Mouse (Mus musculus): Measurements from ENCODE around the gene Cracr2a. TPM values are rescaled to one million over a fixed set of nuclear protein-coding genes. Genes with fewer than 3 reads are reported as not detected.

Gene Cracr2a
- polyA plus RNA-seq, 1 experiment from 2014 or later, result 1.9 TPM

DNA sequence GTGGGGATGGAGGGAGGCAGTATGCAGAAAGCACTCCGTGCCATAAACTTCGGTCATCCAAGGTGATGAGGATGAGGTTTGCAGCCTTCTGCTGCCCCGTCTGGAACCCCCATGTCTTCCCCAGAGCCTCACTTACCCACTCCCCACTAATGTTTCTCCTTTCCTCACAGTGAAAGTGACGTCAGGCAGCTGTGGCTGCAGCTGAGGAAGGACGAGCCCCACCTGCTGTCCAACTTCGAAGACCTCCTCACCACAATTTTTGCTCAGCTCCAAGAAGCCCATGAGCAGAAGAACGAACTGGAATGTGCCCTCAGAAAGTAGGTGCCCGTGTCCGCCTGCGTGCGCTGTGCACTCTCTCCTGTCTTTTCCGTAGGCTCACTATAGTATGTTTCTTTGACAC lies 50.1 kb downstream of the Cracr2a start:
- Histone ChIP-seq H3K9me3 (replicated peaks; ENCODE audit: control insufficient read depth, low read length) (no peaks in the 10 kb centered on the region), H3K4me3 (ENCODE audit: low read length) (no peak overlapping the region), H3K36me3 (ENCODE audit: control insufficient read depth, insufficient read depth) (no peaks in the 10 kb centered on the region), H3K9ac (ENCODE audit: low read length) (no peak overlapping the region), H3K27ac (ENCODE audit: low read length) (no peak overlapping the region), H3K4me2 (ENCODE audit: low read depth, low read length) (no peak overlapping the region), H3K27me3 (ENCODE audit: control insufficient read depth, insufficient read depth, low read length) (no peaks in the 10 kb centered on the region), H3K4me1 (ENCODE audit: control insufficient read depth, insufficient read depth, low read length) (peaks cover 5% of the 10 kb centered on the region; the same call in 1 of the 2 replicates)
- ATAC-seq (replicated peaks; ENCODE audit: extremely low read depth, insufficient read depth, low FRiP score), result no peak
- 70% methylated on average over 12 of the region's 12 CpGs for WGBS

DNA sequence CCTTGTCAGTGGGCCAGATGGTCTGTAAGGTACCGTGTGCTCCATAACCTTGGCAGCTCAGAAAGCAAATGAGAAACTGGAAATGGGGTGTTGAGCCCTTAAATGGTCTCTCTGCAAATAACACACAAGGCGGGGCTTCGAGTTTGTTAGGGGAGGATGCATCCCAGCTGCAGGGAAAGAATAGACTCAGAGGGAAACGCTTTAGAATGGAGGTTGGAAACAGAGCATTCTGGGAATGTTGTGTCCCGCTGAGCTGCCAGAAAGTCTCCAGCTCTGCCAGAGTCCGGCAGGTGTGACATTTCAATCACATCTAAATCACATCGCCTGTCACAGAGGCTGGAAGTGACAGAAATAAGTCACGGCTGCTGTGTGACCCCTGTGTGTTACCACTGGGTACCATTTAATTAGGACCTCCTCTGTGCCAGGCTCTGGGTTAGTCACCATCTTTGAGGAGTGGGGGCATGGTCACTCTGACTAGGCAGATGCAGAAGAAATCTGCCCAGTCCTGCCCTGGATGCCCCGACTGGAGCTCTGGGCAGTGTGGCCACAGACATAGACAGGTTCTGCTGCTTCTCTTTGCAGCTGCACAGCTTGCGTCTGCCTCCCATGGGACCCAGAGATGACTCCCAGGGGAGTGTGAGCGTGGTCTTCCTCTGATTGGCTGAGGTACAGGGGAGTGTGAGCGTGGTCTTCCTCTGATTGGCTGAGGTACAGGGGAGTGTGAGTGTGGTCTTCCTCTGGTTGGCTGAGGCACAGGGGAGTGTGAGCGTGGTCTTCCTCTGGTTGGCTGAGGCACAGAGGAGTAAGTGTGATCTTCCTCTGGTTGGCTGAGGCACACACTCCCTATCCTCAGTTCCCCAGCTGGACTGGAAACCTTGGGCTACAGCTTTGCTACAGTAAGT lies 53.2 kb downstream of the Cracr2a start:
- H3K9me3 ChIP-seq (replicated peaks; ENCODE audit: control insufficient read depth, low read length), result no peaks in the 10 kb centered on the region
- H3K27ac ChIP-seq (ENCODE audit: low read length), result no peak overlapping the region
- no peak overlapping the region for H3K9ac ChIP-seq (ENCODE audit: low read length)
- H3K4me3 ChIP-seq (ENCODE audit: low read length), result no peak overlapping the region
- 49% methylated on average over 13 of the region's 13 CpGs for WGBS
- no peaks in the 10 kb centered on the region for H3K36me3 ChIP-seq (ENCODE audit: control insufficient read depth, insufficient read depth)
- no peak for ATAC-seq (replicated peaks; ENCODE audit: extremely low read depth, insufficient read depth, low FRiP score)
- H3K27me3 ChIP-seq (ENCODE audit: control insufficient read depth, insufficient read depth, low read length), result no peaks in the 10 kb centered on the region
- peaks cover 5% of the 10 kb centered on the region; the same call in 1 of the 2 replicates for H3K4me1 ChIP-seq (ENCODE audit: control insufficient read depth, insufficient read depth, low read length)
- H3K4me2 ChIP-seq (ENCODE audit: low read depth, low read length), result peak overlapping the region; percentile 23

- Histone ChIP-seq H3K9ac (ENCODE audit: low read length) (no peak overlapping the region), H3K36me3 (ENCODE audit: control insufficient read depth, insufficient read depth) (no peaks in the 10 kb centered on the region), H3K4me3 (ENCODE audit: low read length) (no peak overlapping the region), H3K27me3 (ENCODE audit: control insufficient read depth, insufficient read depth, low read length) (no peaks in the 10 kb centered on the region), H3K9me3 (replicated peaks; ENCODE audit: control insufficient read depth, low read length) (no peaks in the 10 kb centered on the region), H3K4me1 (ENCODE audit: control insufficient read depth, insufficient read depth, low read length) (peaks cover 5% of the 10 kb centered on the region; the same call in 1 of the 2 replicates), H3K27ac (ENCODE audit: low read length) (no peak overlapping the region), H3K4me2 (ENCODE audit: low read depth, low read length) (no peak overlapping the region)
- WGBS, result 100% methylated on average over 1 of the region's 1 CpGs
- no peak; the same call in 1 of the 2 replicates for ATAC-seq (replicated peaks; ENCODE audit: extremely low read depth, insufficient read depth, low FRiP score)
These were observed 55.5 kb downstream of the Cracr2a start for GRCm38 (mm10) chr6:127616623-127617022.

GRCm38 (mm10) chr6:127617258-127618025 lies 56.3 kb downstream of the Cracr2a start:
- no peaks in the 10 kb centered on the region for H3K36me3 ChIP-seq (ENCODE audit: control insufficient read depth, insufficient read depth)
- H3K4me3 ChIP-seq (ENCODE audit: low read length), result peak overlapping the region; percentile 24; the same call in 1 of the 2 replicates
- peak overlapping the region; percentile 40; the same call in 1 of the 2 replicates for H3K4me2 ChIP-seq (ENCODE audit: low read depth, low read length)
- H3K4me1 ChIP-seq (ENCODE audit: control insufficient read depth, insufficient read depth, low read length), result peaks cover 5% of the 10 kb centered on the region; the same call in 1 of the 2 replicates
- no peaks in the 10 kb centered on the region for H3K27me3 ChIP-seq (ENCODE audit: control insufficient read depth, insufficient read depth, low read length)
- ATAC-seq (replicated peaks; ENCODE audit: extremely low read depth, insufficient read depth, low FRiP score), result no peak
- H3K27ac ChIP-seq (ENCODE audit: low read length), result no peak overlapping the region
- no peak overlapping the region for H3K9ac ChIP-seq (ENCODE audit: low read length)
- WGBS, result 34% methylated on average over 10 of the region's 10 CpGs
- no peaks in the 10 kb centered on the region for H3K9me3 ChIP-seq (replicated peaks; ENCODE audit: control insufficient read depth, low read length)

DNA sequence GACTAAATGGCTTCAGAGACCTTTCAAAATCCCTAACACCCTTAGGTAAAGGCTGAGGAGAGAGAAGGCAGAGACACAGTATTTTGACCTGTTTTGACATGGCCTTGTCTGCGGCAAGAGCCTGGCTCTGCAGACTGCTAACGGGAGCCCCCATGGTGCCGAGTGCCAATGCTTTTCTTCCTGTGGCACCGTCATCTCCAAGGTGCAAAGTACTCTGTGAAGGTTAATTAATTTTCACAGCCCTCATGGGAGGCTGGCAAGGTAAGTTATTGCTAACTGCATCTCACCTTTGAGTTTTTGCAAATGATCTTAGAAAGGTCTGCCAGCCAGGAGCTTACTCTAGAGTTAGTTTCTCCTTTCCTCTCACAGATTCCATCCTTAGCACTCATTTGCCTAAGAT lies 57.5 kb downstream of the Cracr2a start:
- H3K4me1 ChIP-seq (ENCODE audit: control insufficient read depth, insufficient read depth, low read length), result peaks cover 5% of the 10 kb centered on the region; the same call in 1 of the 2 replicates
- no peaks in the 10 kb centered on the region for H3K36me3 ChIP-seq (ENCODE audit: control insufficient read depth, insufficient read depth)
- H3K9ac ChIP-seq (ENCODE audit: low read length), result no peak overlapping the region
- H3K27me3 ChIP-seq (ENCODE audit: control insufficient read depth, insufficient read depth, low read length), result no peaks in the 10 kb centered on the region
- no peaks in the 10 kb centered on the region for H3K9me3 ChIP-seq (replicated peaks; ENCODE audit: control insufficient read depth, low read length)
- H3K4me2 ChIP-seq (ENCODE audit: low read depth, low read length), result no peak overlapping the region
- no peak overlapping the region for H3K27ac ChIP-seq (ENCODE audit: low read length)
- ATAC-seq (replicated peaks; ENCODE audit: extremely low read depth, insufficient read depth, low FRiP score), result no peak
- 76% methylated on average over 4 of the region's 4 CpGs for WGBS
- no peak overlapping the region for H3K4me3 ChIP-seq (ENCODE audit: low read length)

DNA sequence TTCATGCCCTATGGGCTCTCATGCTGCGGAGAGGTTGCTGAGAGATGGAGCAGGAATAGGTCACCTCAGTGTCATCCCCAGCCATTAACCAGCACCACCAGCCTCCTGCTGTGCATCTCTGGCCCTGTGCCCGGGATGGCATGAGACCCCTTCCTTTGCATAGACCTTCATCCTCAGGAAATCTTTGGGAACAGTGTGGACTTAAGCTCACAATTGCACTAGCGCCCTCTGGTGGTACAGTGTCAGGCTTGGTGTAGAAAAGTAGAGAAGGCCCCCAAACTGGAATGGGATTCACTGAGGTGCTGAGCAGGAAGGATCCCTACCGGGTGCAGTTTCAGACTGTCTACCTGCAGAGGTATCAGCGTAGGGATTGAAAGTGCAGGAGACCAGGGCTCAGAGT lies 64.0 kb downstream of the Cracr2a start:
- no peak for ATAC-seq (replicated peaks; ENCODE audit: extremely low read depth, insufficient read depth, low FRiP score)
- no peak overlapping the region for H3K4me2 ChIP-seq (ENCODE audit: low read depth, low read length)
- no peak overlapping the region for H3K4me3 ChIP-seq (ENCODE audit: low read length)
- H3K36me3 ChIP-seq (ENCODE audit: control insufficient read depth, insufficient read depth), result no peaks in the 10 kb centered on the region
- 0 out of 2 replicates have a peak, but pooled peaks cover 2% of the 10 kb centered on the region for H3K27me3 ChIP-seq (ENCODE audit: control insufficient read depth, insufficient read depth, low read length)
- H3K27ac ChIP-seq (ENCODE audit: low read length), result no peak overlapping the region
- peaks cover 6% of the 10 kb centered on the region for H3K4me1 ChIP-seq (ENCODE audit: control insufficient read depth, insufficient read depth, low read length)
- no peaks in the 10 kb centered on the region for H3K9me3 ChIP-seq (replicated peaks; ENCODE audit: control insufficient read depth, low read length)
- no peak overlapping the region for H3K9ac ChIP-seq (ENCODE audit: low read length)
- WGBS, result 36% methylated on average over 5 of the region's 5 CpGs

DNA sequence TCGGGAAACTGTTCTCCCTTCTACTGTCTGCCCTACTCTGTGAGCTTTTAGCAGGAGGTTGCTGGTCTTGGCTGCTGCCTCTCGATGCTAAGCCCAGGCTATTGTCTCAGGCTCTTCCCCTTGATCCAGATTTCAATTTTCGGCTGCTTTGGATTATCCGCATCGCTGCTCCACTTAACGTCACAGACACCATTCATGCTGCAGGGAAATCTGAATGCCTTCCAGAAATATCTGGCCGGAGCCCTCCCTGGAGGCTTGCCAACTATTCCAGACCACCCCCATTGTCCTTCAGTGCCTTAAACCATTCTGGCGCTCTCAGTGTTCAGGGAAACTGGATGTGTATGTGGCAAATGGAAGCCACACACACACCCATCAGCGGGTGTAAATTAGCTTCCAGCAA lies 66.3 kb downstream of the Cracr2a start:
- 0 out of 2 replicates have a peak, but pooled peaks cover 2% of the 10 kb centered on the region for H3K27me3 ChIP-seq (ENCODE audit: control insufficient read depth, insufficient read depth, low read length)
- H3K4me1 ChIP-seq (ENCODE audit: control insufficient read depth, insufficient read depth, low read length), result peaks cover 6% of the 10 kb centered on the region
- H3K4me2 ChIP-seq (ENCODE audit: low read depth, low read length), result no peak overlapping the region
- H3K9me3 ChIP-seq (replicated peaks; ENCODE audit: control insufficient read depth, low read length), result no peaks in the 10 kb centered on the region
- no peak overlapping the region for H3K4me3 ChIP-seq (ENCODE audit: low read length)
- no peaks in the 10 kb centered on the region for H3K36me3 ChIP-seq (ENCODE audit: control insufficient read depth, insufficient read depth)
- H3K9ac ChIP-seq (ENCODE audit: low read length), result no peak overlapping the region
- H3K27ac ChIP-seq (ENCODE audit: low read length), result no peak overlapping the region
- no peak for ATAC-seq (replicated peaks; ENCODE audit: extremely low read depth, insufficient read depth, low FRiP score)
- 20% methylated on average over 9 of the region's 9 CpGs for WGBS

GRCm38 (mm10) chr6:127629249-127629648 lies 68.1 kb downstream of the Cracr2a start:
- Histone ChIP-seq H3K4me1 (ENCODE audit: control insufficient read depth, insufficient read depth, low read length) (peaks cover 6% of the 10 kb centered on the region), H3K4me2 (ENCODE audit: low read depth, low read length) (no peak overlapping the region), H3K9ac (ENCODE audit: low read length) (no peak overlapping the region), H3K27me3 (ENCODE audit: control insufficient read depth, insufficient read depth, low read length) (0 out of 2 replicates have a peak, but pooled peaks cover 2% of the 10 kb centered on the region), H3K27ac (ENCODE audit: low read length) (no peak overlapping the region), H3K4me3 (ENCODE audit: low read length) (no peak overlapping the region), H3K36me3 (ENCODE audit: control insufficient read depth, insufficient read depth) (no peaks in the 10 kb centered on the region), H3K9me3 (replicated peaks; ENCODE audit: control insufficient read depth, low read length) (no peaks in the 10 kb centered on the region)
- 87% methylated on average over 2 of the region's 2 CpGs for WGBS
- ATAC-seq (replicated peaks; ENCODE audit: extremely low read depth, insufficient read depth, low FRiP score), result no peak

GRCm38 (mm10) chr6:127634858-127635257 lies 73.7 kb downstream of the Cracr2a start:
- no peak overlapping the region for H3K4me3 ChIP-seq (ENCODE audit: low read length)
- no peaks in the 10 kb centered on the region for H3K27me3 ChIP-seq (ENCODE audit: control insufficient read depth, insufficient read depth, low read length)
- no peak overlapping the region for H3K4me2 ChIP-seq (ENCODE audit: low read depth, low read length)
- no peaks in the 10 kb centered on the region for H3K9me3 ChIP-seq (replicated peaks; ENCODE audit: control insufficient read depth, low read length)
- whole genome bisulfite sequencing, result 68% methylated on average over 2 of the region's 2 CpGs
- H3K4me1 ChIP-seq (ENCODE audit: control insufficient read depth, insufficient read depth, low read length), result peaks cover 2% of the 10 kb centered on the region; the same call in 1 of the 2 replicates
- no peak overlapping the region for H3K27ac ChIP-seq (ENCODE audit: low read length)
- no peak overlapping the region for H3K9ac ChIP-seq (ENCODE audit: low read length)
- no peaks in the 10 kb centered on the region for H3K36me3 ChIP-seq (ENCODE audit: control insufficient read depth, insufficient read depth)
- ATAC-seq (replicated peaks; ENCODE audit: extremely low read depth, insufficient read depth, low FRiP score), result no peak
